Mouse (Mus musculus) spleen, adult 12 weeks (tissue): ENCODE data around the gene Acot12.

Experiments used
- DNase-seq: peaks from one replicate; pipeline ENCODE4 v3.0.0; 2022; ENCODE audit warnings: low spot score

Gene Acot12

DNA sequence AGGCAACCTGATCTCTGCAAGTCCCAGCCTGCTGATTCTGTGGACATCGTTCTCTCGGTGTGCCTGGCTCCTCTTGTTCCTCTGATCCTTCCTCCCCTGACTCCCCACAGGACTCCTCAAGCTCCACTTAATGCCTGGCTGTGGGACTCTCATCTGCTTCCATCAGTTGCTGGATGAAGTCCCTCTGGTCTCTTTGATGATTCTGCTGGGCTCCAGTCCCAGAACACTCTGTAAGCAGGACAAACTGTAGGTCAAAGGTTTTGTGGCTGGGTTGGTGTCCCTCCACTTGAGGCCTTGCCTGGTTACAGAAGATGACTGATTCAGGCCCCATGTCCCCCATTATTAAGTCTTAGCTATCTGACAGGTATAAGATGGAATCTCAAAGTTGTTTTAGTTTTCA lies 84.8 kb downstream of the Acot12 start:
- DNase-seq: no peak

DNA sequence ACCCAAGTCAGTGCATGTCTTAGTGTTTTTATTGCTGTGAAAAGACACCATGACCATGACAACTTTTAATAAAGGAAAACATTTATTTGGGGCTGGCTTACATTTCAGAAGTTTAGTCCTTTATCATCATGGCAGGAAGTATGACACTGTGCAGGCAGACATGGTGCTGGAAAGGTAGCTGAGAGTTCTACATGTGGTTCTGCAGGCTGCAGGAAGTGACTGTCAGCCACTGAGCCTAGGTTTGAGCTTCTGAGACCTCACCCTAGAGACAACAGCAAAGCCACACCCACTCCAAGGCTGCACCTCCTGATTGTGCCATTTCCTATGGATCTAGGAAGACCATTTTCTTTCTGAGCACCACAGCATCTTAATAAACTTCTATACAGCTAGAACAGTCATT lies 86.6 kb downstream of the Acot12 start:
- no peak for DNase-seq
